Mouse (Mus musculus) frontal cortex, postnatal 14 days (tissue): ENCODE measurements around the gene Hoxc12.

ENCODE experiments used
- DNase-seq, 2 experiments: peaks; one replicate each; pipeline ENCODE4 v3.0.0; 2022; ENCODE audit warnings: low spot score in 2 of 2

Gene Hoxc12

GRCm38 (mm10) chr15:102965003-102965891, 28.7 kb downstream of the Hoxc12 start:
- DNase-seq: no peak

GRCm38 (mm10) chr15:102965892-102966775, 29.6 kb downstream of the Hoxc12 start:
- DNase-seq: no peak

- no peak for DNase-seq
Measured at GRCm38 (mm10) chr15:102966776-102967311, 30.3 kb downstream of the Hoxc12 start, which contains the start of gene Hoxc10. Gene Hoxc10, plus strand, starts transcription at chr15:102966796.

- no peak for DNase-seq
Measured at GRCm38 (mm10) chr15:102967312-102967510, 30.7 kb downstream of the Hoxc12 start, which contains the start of gene Hoxc5. Gene Hoxc5, plus strand, starts transcription at chr15:102967443.

GRCm38 (mm10) chr15:102967511-102968397, 31.2 kb downstream of the Hoxc12 start:
- no peak for DNase-seq

- DNase-seq: no peak
Measured at GRCm38 (mm10) chr15:102969296-102969695, 32.7 kb downstream of the Hoxc12 start.

GRCm38 (mm10) chr15:102970740-102971139, 34.2 kb downstream of the Hoxc12 start:
- DNase-seq: no peak

- no peak for DNase-seq
Measured at GRCm38 (mm10) chr15:102972254-102972653, 35.7 kb downstream of the Hoxc12 start.

GRCm38 (mm10) chr15:102972753-102973152, 36.2 kb downstream of the Hoxc12 start:
- no peak for DNase-seq

- DNase-seq: no peak
Measured at GRCm38 (mm10) chr15:102975034-102975433, 38.5 kb downstream of the Hoxc12 start.

- no peak for DNase-seq
Measured at GRCm38 (mm10) chr15:102975688-102976111, 39.1 kb downstream of the Hoxc12 start.

GRCm38 (mm10) chr15:102976171-102976570, 39.6 kb downstream of the Hoxc12 start, which contains the start of gene Hoxc9:
Gene Hoxc9, plus strand, starts transcription at chr15:102976439.
- no peak for DNase-seq

- DNase-seq: no peak
Measured at GRCm38 (mm10) chr15:102976631-102977422, 40.3 kb downstream of the Hoxc12 start.

- DNase-seq: no peak
Measured at GRCm38 (mm10) chr15:102977423-102977974, 40.9 kb downstream of the Hoxc12 start.

- DNase-seq: no peak
Measured at GRCm38 (mm10) chr15:102978615-102979515, 42.3 kb downstream of the Hoxc12 start.

- DNase-seq: no peak
Measured at GRCm38 (mm10) chr15:102979936-102980335, 43.4 kb downstream of the Hoxc12 start.

GRCm38 (mm10) chr15:102980352-102980751, 43.8 kb downstream of the Hoxc12 start:
- no peak for DNase-seq

- DNase-seq: no peak
Measured at GRCm38 (mm10) chr15:102980912-102981311, 44.4 kb downstream of the Hoxc12 start.
